Mouse (Mus musculus) right cerebral cortex, postnatal 25 days (tissue): ENCODE measurements around the gene Pex11g.
A peak's percentile ranks its signal among the peaks of the same experiment; 100 is the strongest.

Source experiments
- DNase-seq: peaks from one replicate; pipeline ENCODE4 v3.0.0; 2022

Pex11g gene

GRCm38 (mm10) chr8:3480221-3480785 lies 12.8 kb upstream of the Pex11g start:
- DNase-seq, result no peak

DNA sequence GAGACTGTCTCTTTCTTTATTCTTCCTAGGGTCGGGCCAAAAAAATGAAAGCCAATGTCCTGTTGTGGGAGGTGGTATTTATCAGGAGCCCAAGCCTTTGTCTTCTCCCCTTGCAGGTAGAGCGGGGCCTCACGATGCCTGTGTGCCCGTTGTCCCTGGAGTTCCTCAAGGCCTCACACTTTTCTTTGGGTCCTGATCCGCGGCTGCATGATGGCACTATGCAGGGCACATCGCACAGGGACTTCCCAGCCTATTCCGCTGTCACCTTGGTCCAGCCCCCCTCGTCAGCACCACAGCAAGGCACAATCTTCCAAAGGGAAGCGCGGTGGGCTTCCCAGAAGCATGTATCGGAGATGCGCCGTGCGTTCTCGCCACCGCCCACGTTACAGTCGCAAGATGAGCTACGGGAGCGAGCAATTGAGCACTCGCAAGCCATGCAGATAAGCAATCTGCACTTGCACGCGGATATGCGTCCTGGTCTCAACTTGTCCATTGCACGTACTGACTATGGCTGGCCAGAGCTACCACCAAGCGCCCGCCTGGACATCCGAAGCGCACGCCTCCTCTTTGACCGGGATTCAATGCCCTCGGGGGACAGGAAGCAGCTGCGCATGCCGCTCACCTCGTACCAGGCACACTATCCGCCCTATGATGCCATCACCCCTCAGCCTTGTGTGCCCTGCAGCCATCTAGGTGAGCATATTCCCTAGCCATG lies 8.4 kb upstream of the Pex11g start:
- DNase-seq, result no peak

DNA sequence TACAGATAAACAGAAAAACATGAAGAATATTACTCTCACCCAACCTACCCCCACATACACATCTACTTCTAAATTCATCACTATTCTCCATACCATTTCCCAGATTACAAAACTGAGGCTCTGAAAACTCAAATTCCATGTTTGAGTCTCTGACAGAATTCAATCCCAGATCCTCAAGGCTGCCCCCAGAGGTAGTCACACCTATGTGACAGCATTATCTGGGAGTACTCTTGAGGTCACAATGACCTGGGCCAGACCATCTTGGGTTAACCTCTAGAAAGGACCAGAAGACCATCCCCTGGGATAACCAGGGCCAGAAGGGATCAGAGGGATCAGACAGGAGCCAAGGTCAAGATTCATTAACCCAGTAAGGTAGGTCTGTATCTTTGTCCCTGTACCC lies 3.1 kb upstream of the Pex11g start, which contains the start of gene Tex45:
TSS of gene Tex45 (plus strand) at position 301 of the 400 bp plus-strand sequence.
- DNase-seq, result no peak

DNA sequence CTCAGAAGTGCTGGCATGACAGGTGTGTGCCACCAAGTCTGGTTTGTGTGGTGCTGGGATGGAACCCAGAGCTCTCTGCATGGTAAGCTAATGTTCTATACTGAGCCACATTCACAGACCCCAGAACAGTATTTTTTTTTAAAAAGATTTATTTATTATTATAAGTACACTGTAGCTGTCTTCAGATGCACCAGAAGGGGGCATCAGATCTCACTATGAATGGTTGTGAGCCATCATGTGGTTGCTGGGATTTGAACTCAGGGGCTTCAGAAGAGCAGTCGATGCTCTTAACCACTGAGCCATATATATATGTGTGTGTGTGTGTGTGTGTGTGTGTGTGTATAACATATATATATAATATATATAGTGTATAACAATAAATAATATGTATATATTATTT lies 1.4 kb upstream of the Pex11g start:
- no peak for DNase-seq

GRCm38 (mm10) chr8:3467886-3468545 lies 536 bp upstream of the Pex11g start:
- no peak for DNase-seq

- no peak for DNase-seq
Observed at GRCm38 (mm10) chr8:3464309-3464708, 3.2 kb downstream of the Pex11g start.

GRCm38 (mm10) chr8:3463248-3463647 lies 4.2 kb downstream of the Pex11g start:
- no peak for DNase-seq

DNA sequence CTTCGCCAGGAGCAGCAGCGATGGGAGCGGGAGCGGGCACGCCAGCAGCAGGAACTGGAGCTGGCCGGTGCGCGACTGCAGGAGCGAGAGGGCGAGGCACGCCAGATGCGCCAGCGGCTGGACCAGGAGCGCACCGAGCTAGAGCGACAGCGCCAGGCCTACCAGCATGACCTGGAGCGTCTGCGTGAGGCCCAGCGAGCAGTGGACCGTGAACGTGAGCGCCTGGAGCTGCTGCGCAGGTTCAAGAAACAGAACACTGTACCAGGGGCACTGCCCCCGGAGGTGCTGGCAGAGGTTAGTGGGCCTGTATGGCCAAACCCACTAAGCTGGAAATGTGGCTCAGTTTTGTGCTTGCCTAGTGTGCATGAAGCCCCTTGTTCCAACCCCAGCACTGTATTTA lies 15.5 kb downstream of the Pex11g start:
- no peak for DNase-seq

DNA sequence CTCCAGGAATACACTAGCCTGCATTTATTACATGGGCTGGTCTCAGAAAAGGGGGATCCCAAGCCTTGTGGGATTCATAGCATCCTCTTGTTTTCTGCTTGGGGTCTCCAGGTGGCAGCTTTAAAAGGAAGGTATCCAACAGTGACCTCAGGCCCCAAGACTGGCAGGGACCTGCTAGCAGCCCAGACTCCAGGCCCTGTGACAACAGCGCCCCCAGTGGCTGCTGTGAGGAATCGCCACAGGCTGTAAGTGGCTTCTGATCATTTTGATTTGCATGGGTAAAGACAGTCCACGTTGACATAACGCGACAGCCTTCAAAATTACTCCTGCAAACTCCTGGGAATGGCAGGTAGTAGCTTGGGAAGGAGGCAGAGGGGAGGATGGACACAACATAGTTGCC lies 16.8 kb downstream of the Pex11g start:
- peak; percentile 38 for DNase-seq

- no peak for DNase-seq
Observed at GRCm38 (mm10) chr8:3449226-3449625, 18.3 kb downstream of the Pex11g start.

GRCm38 (mm10) chr8:3439510-3439909 lies 28.0 kb downstream of the Pex11g start:
- no peak for DNase-seq

GRCm38 (mm10) chr8:3436492-3436891 lies 31.0 kb downstream of the Pex11g start:
- DNase-seq, result no peak

- DNase-seq, result no peak
Observed at GRCm38 (mm10) chr8:3431113-3431512, 36.4 kb downstream of the Pex11g start.

GRCm38 (mm10) chr8:3429966-3430365 lies 37.5 kb downstream of the Pex11g start:
- no peak for DNase-seq

DNA sequence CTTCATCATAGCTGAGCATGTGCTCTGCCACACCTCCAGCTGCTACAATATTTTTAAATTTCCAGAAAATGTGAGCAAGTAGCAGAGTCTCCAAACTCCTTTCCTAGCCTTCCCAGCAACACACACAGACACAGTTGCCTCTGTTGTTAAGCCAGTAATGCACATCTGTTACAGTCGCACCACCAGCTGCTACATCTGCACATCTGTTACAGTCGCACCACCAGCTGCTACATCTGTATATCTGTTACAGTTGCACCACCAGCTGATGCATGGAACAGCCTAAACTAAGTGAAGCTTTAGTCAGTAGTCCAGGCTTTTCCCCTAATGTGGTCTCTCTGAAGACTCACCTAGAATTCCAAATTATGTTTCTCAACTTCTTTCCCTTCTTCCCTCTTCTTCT lies 39.1 kb downstream of the Pex11g start:
- DNase-seq, result no peak

- DNase-seq, result no peak
Observed at GRCm38 (mm10) chr8:3426211-3426610, 41.3 kb downstream of the Pex11g start.

GRCm38 (mm10) chr8:3425217-3425616 lies 42.3 kb downstream of the Pex11g start:
- DNase-seq, result no peak

- DNase-seq, result no peak
Observed at GRCm38 (mm10) chr8:3421507-3421906, 46.0 kb downstream of the Pex11g start.

DNA sequence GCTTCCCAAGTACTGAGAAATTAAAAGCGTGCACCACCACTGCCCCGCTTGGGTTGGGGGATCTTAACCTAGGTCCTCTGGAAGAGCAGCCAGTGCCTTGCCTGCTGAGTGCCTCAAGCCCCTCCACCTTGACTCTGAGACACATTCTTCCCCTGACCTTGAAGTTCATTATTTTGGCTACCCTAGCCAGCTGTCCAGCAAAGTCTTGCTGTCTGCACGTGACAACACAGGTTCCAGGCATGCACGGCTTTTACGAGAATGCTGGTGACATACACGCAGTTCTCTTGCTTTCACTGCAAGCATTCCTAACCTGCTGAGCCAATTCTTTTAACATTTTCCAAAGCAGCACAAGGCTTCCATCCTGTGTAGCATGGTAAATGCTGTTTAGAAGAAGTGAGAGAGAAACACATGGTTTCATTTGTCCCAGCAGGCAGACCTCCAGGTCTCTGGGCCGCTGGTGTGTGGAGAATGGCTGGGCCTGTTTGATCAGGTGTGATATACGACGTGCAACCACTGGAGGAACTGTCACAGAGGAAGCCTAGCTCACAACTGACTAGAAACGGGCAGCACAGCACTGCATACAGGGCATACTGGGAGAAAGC lies 47.3 kb downstream of the Pex11g start:
- DNase-seq, result no peak

DNA sequence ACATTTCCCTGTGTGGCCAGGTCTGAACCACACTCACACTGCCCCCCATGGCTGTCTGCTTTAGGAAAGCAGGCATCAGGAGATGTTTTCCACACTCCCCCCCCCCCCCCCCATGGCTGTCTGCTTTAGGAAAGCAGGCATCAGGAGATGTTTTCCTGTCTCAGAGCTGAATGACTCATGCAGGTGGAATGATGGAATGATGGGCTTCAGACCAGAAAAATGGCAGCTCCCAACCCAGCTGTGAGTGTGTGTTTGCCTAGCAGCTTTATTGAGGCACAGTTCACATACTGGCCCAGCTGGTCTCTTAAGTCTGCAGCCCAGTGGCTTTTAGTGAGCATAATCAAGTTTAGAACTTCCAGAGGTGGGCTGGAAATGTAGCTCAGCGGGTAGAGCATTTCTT lies 49.4 kb downstream of the Pex11g start:
- DNase-seq, result no peak

DNA sequence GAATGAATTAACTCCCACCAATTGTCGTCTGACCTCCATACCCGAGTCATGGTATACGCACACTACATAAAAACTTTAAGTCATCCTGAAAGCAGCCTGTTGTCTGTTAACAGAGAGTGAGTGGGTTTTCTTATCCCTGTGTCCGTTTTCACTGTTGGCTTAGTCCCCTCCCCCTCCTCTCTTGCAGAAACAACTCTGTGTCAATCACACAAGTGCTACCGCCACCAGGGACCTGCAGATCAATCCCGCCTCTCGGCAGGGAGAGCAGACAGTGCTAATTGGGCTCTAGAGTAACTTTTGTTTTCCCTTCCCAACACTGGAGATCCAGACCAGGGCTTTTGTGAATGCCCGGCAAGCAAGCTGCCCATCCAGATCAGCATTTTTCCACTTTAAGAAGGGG lies 50.0 kb downstream of the Pex11g start:
- no peak for DNase-seq

DNA sequence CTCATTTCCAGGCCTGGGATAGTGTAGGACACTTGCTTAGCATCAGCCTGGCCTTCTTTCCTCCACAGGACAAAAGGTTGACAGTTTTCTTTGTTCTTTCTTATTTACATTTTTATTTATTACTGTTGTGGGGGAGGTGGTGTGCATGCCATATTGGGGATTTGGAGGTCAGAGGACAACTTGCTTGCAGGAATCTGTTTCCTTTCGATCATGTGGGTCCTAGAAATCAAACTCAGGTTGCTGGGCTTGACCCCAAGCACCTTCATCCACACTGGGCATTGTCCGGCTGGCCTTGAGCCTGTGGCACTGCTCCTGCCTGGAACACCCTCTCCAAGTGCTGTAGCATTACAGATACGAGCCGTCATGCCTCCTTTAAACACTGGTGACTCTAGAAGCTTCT lies 50.6 kb downstream of the Pex11g start:
- no peak for DNase-seq

GRCm38 (mm10) chr8:3415661-3416060 lies 51.8 kb downstream of the Pex11g start:
- no peak for DNase-seq

GRCm38 (mm10) chr8:3415259-3415658 lies 52.2 kb downstream of the Pex11g start:
- DNase-seq, result no peak
